Mouse (Mus musculus) neural tube, embryonic 14.5 days (tissue): ENCODE data around the gene Bgn. TPM values are rescaled to one million over a fixed set of nuclear protein-coding genes. Genes with fewer than 3 reads are reported as not detected.

Source experiments
- ATAC-seq: fragments of 200-750 bp; cut with Nextera tagmentation; 2 replicates; pipeline ENCODE4 v1.8.0; 2017; ENCODE audit warnings: low read depth, mild to moderate bottlenecking, moderate TSS enrichment, moderate library complexity
- H3K27ac ChIP-seq: fragments of 300-500 bp; sonication (generic); 2 replicates; pipeline ENCODE4 v1.5.1; 2014; ENCODE audit warnings: low read depth, mild to moderate bottlenecking, control low read depth, low read length, moderate library complexity, mixed read lengths
- H3K27me3 ChIP-seq: fragments of 300-500 bp; sonication (generic); 2 replicates; pipeline ENCODE4 v1.6.1; 2014; ENCODE audit warnings: low read length; ENCODE audit not compliant: control insufficient read depth, insufficient read depth
- H3K36me3 ChIP-seq: fragments of 300-500 bp; sonication (generic); 2 replicates; pipeline ENCODE4 v1.6.1; 2014; ENCODE audit warnings: low read length, mixed read lengths; ENCODE audit not compliant: control insufficient read depth, insufficient read depth
- H3K4me1 ChIP-seq: fragments of 300-500 bp; sonication (generic); 2 replicates; pipeline ENCODE4 v1.6.1; 2014; ENCODE audit warnings: low read length; ENCODE audit not compliant: control insufficient read depth, insufficient read depth
- H3K4me2 ChIP-seq: fragments of 300-500 bp; sonication (generic); 2 replicates; pipeline ENCODE4 v1.6.1; 2014; ENCODE audit warnings: mild to moderate bottlenecking, low read depth, low read length, control low read depth
- H3K4me3 ChIP-seq: fragments of 300-500 bp; sonication (generic); 2 replicates; pipeline ENCODE4 v1.5.1; 2014; ENCODE audit warnings: low read depth, low read length, control low read depth, mixed read lengths
- H3K9ac ChIP-seq: fragments of 300-500 bp; sonication (generic); replicated peaks from 2 replicates; pipeline ENCODE4 v1.6.1; 2014; ENCODE audit warnings: low read depth, mild to moderate bottlenecking, control low read depth, low read length, mixed read lengths
- H3K9me3 ChIP-seq: fragments of 300-500 bp; sonication (generic); 2 replicates; pipeline ENCODE4 v1.6.1; 2016; ENCODE audit warnings: low read length; ENCODE audit not compliant: control insufficient read depth
- WGBS: fragments of 180-500 bp; shearing (Covaris S2); extraction: QIAGEN DNeasy Blood & Tissue Kit; methylation state at CpG from one replicate; pipeline ENCODE4 v1.1.7; 2014; 5-methylcytosine and 5-hydroxymethylcytosine counted together
- polyA plus RNA-seq: library from polyadenylated mRNA; unstranded; fragments of >200 nt; fragmentation: Nextera tagmentation; extraction: Ambion mirVana; gene quantifications from 2 replicates; pipeline ENCODE4 v1.2.1, GENCODE M21; 2014

The Bgn gene
- polyA plus RNA-seq, 1 experiment from 2014 or later = 8.3 TPM

DNA sequence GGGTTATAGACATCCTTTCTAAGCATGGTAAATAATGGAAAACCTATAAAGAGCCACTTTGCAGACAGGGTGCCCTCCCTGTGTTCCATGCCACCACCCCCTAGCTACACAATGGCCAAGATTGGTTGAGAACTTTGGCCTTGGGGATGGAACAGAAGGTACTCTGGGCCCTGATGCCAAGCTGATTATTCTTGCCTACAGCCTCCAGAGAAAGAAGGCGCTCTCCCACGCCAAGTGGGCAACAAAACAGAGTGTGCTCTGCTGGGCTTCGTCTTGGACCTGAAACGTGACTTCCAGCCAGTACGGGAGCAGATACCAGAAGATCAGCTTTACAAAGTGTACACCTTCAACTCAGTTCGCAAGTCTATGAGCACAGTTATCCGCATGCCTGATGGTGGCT, 54.5 kb downstream of the Bgn start:
- Histone ChIP-seq H3K4me3 (no peak overlapping the region), H3K4me2 (no peak overlapping the region), H3K9me3 (no peaks in the 10 kb centered on the region), H3K9ac (no peak overlapping the region), H3K36me3 (no peaks in the 10 kb centered on the region), H3K27ac (no peak overlapping the region), H3K4me1 (no peaks in the 10 kb centered on the region), H3K27me3 (no peaks in the 10 kb centered on the region)
- ATAC-seq = no peak
- 90% methylated on average over 7 of the region's 7 CpGs for WGBS

DNA sequence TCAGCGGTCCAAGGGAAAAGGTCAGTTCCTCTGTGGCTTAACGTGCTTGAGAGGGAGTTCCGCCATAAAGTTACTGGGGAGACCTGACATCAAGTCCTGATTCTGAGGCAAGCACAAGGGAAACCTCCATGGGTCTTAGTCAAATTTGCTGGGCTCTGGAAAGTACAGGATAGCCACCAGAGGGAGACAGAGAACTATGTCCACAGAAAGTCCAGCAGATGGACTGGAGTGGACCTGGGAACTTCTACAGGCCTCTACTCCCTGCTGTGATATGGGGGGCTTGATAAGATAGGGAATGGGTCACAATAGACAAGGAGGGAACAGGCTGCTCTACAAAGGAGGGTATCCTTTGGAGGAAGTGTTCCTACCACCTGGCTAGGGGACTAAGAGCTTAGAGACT, 59.9 kb downstream of the Bgn start:
- no peak for ATAC-seq
- WGBS = 47% methylated on average over 3 of the region's 3 CpGs
- H3K4me3 ChIP-seq = no peak overlapping the region
- H3K4me2 ChIP-seq = no peak overlapping the region
- H3K9me3 ChIP-seq = no peaks in the 10 kb centered on the region
- no peak overlapping the region for H3K27ac ChIP-seq
- H3K36me3 ChIP-seq = no peaks in the 10 kb centered on the region
- no peaks in the 10 kb centered on the region for H3K27me3 ChIP-seq
- H3K4me1 ChIP-seq = no peaks in the 10 kb centered on the region
- H3K9ac ChIP-seq = no peak overlapping the region

Other genes starting within 250 kb of the Bgn start
- not detected in 2 replicates for gene Xlr4c, start 240.5 kb upstream of the Bgn start, polyA plus RNA-seq
- 0.73 TPM in 1 of 2 replicates, not detected in the other for gene Xlr3c, start 218.2 kb upstream of the Bgn start, polyA plus RNA-seq
- gene Xlr5a, start 190.6 kb upstream of the Bgn start, polyA plus RNA-seq = not detected in 2 replicates
- gene Xlr5c, start 190.6 kb upstream of the Bgn start, polyA plus RNA-seq = not detected in 2 replicates
- not detected in 2 replicates for gene Gm45015, start 146.8 kb upstream of the Bgn start, polyA plus RNA-seq
- 12.9 and 15.3 TPM in 2 replicates for gene Zfp275, start 141.0 kb upstream of the Bgn start, polyA plus RNA-seq
- gene Gm18336, start 84.9 kb upstream of the Bgn start, polyA plus RNA-seq = not detected in 2 replicates
- 0.94 and 1.3 TPM in 2 replicates for gene Zfp92, start 72.5 kb upstream of the Bgn start, polyA plus RNA-seq
- gene Trex2, start 48.3 kb upstream of the Bgn start, polyA plus RNA-seq = not detected in 2 replicates
- 62.0 and 72.1 TPM in 2 replicates for gene Haus7, start 24.6 kb upstream of the Bgn start, polyA plus RNA-seq
- 5.9 and 9.2 TPM in 2 replicates for gene Atp2b3, start 19.5 kb downstream of the Bgn start, polyA plus RNA-seq
- 0.19 and 0.31 TPM in 2 replicates for gene Dusp9, start 155.8 kb downstream of the Bgn start, polyA plus RNA-seq
- 142 and 186 TPM in 2 replicates for gene Pnck, start 176.5 kb downstream of the Bgn start, polyA plus RNA-seq
- 9.7 and 11.6 TPM in 2 replicates for gene Slc6a8, start 189.5 kb downstream of the Bgn start, polyA plus RNA-seq
- 112 and 132 TPM in 2 replicates for gene Bcap31, start 232.6 kb downstream of the Bgn start, polyA plus RNA-seq
- gene Abcd1, start 233.0 kb downstream of the Bgn start, polyA plus RNA-seq = 9.2 and 10.2 TPM in 2 replicates